Mouse (Mus musculus) naive thymus-derived CD4-positive, alpha-beta T cell, adult 2 months (primary cell): ENCODE results near the gene 5830411N06Rik.
A peak's percentile ranks its signal among the peaks of the same experiment; 100 is the strongest.

ENCODE experiments used
- DNase-seq: peaks from one replicate; pipeline ENCODE4 v3.0.0-alpha.2; 2011; ENCODE audit warnings: low read depth

5830411N06Rik gene

DNA sequence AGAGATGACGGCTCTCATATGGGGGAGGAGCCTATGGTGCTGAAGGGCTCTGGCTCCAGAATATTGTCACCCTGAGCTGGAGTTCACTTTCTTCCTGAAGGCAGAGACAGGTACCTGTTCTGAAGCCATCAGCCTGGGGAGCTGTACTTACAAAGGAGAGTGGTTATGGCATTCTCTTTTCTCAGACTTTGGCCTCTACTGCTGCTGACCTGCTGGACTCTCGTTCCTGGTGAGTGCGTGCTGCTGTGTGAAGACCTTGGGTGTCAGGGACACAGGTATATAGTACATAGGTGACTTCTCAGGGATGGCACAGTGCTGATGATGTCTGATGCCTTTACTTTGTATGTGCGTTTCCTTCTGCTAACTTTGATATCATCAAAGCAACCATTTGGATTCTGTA is at the start of gene 5830411N06Rik:
5830411N06Rik (plus strand) TSS at position 69 of the 400 bp plus-strand sequence.
- no peak for DNase-seq

- no peak for DNase-seq
These were observed 46.0 kb upstream of the 5830411N06Rik start for GRCm38 (mm10) chr7:140201090-140201489.

DNA sequence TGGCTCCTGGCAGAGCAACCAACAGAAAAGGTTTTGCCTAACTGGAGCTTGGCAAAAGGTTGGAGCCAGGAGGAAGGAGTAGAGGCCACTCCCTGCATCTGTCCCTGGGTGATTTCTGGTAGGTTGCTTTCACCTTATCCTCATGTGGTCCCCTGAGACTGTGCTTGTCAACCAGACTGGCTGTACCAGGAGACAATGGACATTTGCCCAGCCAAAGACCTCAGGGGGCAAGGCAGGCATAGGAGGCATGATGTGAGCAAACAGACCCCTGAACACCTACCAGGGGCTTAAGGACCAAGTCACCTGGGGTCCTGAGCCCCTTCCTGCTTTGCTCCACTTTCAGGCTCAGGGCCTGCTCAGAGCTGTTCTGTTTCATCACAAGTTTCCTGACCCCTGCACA is 41.2 kb upstream of the 5830411N06Rik start, which contains the start of gene Olfr524:
Olfr524 (minus strand) TSS at position 101 of the 400 bp plus-strand sequence.
- DNase-seq, result no peak

GRCm38 (mm10) chr7:140206904-140207303 is 40.2 kb upstream of the 5830411N06Rik start:
- peak; percentile 51 for DNase-seq

DNA sequence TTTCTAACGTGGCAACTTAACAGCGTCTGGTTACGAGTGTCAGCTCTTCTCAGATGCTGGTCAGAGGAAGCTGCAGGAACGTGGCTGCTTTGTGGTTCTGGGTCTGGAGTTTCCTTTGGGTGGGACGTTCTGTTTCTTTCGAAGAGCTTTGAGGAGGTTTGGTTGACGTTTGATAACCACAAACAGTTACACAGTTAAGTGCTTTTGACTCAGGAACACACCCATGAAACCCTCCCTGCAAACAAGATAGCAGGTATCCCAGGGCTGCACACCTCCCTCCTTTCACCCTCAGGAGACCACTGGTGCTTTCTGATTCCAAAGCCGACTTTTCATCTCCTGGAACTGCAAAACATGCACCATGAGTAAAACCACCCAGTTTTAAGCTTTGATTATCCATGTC is 38.9 kb upstream of the 5830411N06Rik start:
- DNase-seq, result peak; percentile 80

- peak; percentile 79 for DNase-seq
These were observed 38.4 kb upstream of the 5830411N06Rik start for GRCm38 (mm10) chr7:140208677-140209076.

- DNase-seq, result peak; percentile 82
These were observed 33.2 kb upstream of the 5830411N06Rik start for GRCm38 (mm10) chr7:140213841-140214240.

DNA sequence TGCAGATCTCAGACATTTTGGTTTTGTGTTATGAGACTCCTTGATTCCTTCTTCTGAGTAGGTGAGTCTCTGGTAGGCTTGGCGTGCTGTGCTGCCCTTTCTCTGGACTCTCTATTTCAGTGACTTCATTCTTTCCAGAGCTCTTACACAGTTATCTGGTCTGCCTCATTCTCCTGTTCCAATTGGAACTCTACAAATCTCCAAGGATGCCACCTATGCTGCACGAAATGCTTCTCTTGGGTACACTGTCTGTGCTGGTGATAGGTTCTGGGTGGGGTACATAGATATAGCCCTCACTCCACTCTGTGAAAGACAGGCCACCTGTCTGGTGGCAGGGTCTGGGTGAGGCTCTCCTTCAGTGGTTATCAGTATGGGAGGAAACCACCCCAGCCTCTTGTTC is 29.1 kb upstream of the 5830411N06Rik start, which contains the start of gene Cd163l1:
Cd163l1 (plus strand) TSS at position 301 of the 400 bp plus-strand sequence.
- no peak for DNase-seq

- DNase-seq, result no peak
These were observed 27.8 kb upstream of the 5830411N06Rik start for GRCm38 (mm10) chr7:140219268-140219667.

DNA sequence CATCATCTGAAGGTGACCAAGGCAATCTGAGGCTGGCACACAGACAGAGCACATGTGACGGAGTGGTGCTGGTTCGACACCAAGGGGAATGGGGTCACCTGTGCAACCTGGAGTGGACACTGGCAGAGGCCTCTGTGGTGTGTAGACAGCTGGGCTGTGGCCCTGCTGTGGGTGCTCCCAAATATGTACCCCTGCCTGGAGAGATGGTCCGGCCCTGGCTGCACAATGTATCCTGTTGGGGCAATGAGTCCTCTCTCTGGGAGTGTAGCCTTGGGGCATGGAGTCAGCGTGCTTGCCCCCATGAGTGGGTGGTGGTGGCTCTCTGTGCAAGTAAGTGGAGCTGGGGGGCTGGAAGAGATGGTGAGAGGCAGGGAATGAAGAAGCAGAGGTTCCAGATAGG is 26.7 kb upstream of the 5830411N06Rik start:
- no peak for DNase-seq

DNA sequence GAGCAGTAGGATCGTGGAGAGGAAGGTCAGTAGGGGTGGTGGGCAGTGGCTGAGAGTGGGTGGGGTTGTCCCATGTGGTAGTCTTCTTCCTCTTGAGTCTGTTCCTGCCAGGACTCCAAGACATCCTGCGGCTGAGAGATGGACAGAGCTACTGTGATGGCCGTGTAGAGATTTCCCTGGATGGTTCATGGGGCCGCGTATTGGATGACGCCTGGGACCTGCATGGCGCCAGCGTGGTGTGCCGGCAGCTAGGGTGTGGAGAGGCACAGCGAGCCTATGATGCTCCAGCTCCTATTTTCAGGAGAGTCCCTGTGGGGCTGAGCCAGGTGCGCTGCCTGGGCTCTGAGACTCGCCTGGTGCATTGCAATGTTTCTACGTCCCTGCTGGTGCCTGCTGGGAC is 22.9 kb upstream of the 5830411N06Rik start:
- no peak for DNase-seq

GRCm38 (mm10) chr7:140228476-140228875 is 18.6 kb upstream of the 5830411N06Rik start:
- no peak for DNase-seq

- no peak for DNase-seq
These were observed 16.1 kb upstream of the 5830411N06Rik start for GRCm38 (mm10) chr7:140231026-140231425.

DNA sequence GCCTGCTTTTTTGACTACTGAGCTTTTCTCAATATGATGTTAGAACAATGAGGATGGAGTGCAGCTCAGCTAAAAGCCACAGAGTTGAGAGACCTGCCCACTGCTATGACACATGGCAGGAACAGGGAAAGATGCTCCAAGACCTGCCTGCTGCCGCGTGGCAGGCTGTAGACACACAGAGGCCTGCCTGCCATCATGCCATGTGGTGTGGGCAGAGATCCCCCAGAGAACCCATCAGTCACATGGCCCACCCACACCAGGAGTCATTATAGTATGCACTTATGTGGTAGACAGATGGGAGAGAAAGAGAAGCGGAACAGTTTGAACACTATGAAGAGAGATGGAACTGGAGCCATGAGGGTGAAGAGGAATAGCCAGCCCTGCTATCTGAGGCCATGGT is 13.4 kb upstream of the 5830411N06Rik start:
- DNase-seq, result no peak

GRCm38 (mm10) chr7:140253780-140254299 is 6.8 kb downstream of the 5830411N06Rik start:
- DNase-seq, result no peak

- no peak for DNase-seq
These were observed 48.7 kb downstream of the 5830411N06Rik start for GRCm38 (mm10) chr7:140295746-140296145.

DNA sequence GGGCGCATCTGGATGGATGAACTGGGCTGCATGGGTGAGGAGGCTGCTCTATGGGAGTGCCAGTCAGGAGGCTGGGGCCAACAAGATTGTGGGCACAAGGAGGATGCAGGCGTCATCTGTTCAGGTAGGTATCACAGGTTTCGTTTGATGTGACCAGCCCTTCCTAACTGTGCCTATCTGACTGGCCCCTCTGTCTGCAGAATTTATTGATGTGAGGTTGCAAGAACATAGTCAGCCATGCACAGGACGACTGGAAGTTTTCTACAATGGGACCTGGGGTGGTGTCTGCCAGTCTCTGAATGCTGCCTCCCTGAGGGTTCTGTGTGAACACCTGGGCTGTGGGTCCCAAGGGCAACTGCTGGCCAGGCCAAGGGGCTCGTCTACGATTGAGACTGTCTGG is 49.8 kb downstream of the 5830411N06Rik start:
- no peak for DNase-seq

DNA sequence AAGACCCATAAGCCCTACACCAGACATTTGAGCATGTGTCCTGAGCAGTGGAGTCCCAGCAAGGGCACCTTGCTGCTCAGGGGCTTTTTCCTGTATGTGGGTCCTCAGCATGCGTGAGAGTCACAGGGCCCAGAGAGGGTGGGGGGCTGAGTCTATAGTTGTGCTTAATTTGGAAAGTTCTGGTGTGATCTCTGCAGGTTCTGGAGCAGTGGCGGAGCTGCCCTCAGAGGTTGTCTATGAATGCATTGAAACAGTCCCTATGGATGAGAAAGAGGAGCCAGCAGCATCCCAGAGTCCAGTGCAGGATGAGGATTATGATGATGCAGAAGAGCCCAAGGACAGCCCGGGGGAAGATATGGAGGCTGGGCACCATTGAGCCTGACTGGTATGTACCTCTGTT is 52.3 kb downstream of the 5830411N06Rik start:
- no peak for DNase-seq

GRCm38 (mm10) chr7:140319861-140320385 is 72.8 kb downstream of the 5830411N06Rik start:
- DNase-seq, result no peak

DNA sequence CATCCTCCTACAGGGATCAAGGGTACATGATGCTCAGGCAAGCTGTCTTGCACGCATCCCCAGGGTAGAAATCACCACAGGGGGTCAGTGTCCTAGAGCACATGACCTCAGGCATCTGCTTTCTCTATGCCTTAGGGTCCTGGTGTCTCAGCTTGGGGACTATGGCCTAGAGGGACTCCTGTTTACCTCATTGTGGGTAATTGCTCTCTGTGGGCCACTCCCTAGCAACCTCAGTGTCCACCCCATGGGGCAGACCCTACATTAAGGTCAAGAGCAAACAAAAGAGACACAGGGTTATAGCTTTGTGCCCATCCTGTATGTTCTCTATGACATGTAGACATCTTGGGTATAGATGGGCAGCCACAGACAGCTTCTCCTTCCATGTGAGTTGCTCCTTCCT is 73.5 kb downstream of the 5830411N06Rik start, which contains the start of gene Olfr525:
Olfr525 (plus strand) TSS at position 301 of the 400 bp plus-strand sequence.
- peak; percentile 30 for DNase-seq

DNA sequence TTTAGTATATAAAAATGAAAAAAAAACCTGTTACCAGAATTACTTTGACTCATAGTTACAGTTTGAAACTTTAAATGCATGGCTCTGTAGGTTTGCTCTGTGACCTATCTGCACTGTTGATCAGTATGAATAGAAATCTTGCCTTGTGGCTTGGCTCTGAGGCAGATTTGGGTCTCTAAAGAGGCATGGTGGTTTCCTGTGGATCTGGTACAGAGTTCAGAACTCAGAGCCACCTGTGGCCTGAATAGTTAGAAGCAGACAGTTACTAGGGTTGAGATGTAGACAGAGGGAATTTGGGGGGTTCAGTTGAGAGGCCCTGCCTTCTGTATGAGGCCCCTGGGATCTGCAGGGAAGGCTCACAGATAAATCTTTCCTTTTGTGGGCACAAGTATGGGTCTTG is 74.1 kb downstream of the 5830411N06Rik start:
- peak; percentile 70 for DNase-seq

GRCm38 (mm10) chr7:140329766-140330304 is 82.8 kb downstream of the 5830411N06Rik start:
- DNase-seq, result no peak

DNA sequence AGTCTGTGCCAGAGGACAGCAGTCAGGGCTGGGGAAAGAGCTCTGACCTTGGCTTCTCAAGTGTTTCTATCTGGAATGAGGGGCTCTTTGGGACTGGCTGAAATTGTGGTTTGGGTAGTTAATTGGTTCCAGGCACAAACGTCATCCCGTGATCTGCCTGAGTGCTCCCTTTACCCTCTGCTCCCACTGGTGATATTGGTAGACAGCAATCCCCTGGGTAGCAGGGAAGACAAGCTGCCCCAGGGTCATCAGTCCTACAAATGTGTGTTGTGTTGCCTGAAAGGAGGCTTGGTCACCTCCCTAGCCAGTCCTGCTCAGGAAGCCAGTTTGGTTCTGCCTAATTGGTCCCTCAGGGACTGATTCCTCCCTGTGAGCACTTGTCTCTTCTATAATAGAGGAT is 86.6 kb downstream of the 5830411N06Rik start, which contains the start of gene Olfr527:
Olfr527 (plus strand) TSS at position 301 of the 400 bp plus-strand sequence.
- DNase-seq, result no peak
